Mouse (Mus musculus): ENCODE results near the gene Ppp3ca. TPM values are rescaled to one million over a fixed set of nuclear protein-coding genes. Genes with fewer than 3 reads are reported as not detected.
"Not testable (repeated sequence)": the region's sequence is repeated elsewhere in the genome, so short reads cannot be mapped to it uniquely, and the experiment has no call there.

Gene Ppp3ca
- total RNA-seq, 2 experiments from 2014 or later = 60.1 to 76.0 TPM

- ATAC-seq (replicated peaks; ENCODE audit: poor library complexity) = no peak
These were observed 16.5 kb downstream of the Ppp3ca start for GRCm38 (mm10) chr3:136686429-136686828.

- ATAC-seq (replicated peaks; ENCODE audit: poor library complexity) = no peak
These were observed 18.2 kb downstream of the Ppp3ca start for GRCm38 (mm10) chr3:136688101-136688586.

- 0 out of 2 replicates have a peak, but pooled peaks have one; percentile 21 for ATAC-seq (replicated peaks; ENCODE audit: poor library complexity)
These were observed 20.0 kb downstream of the Ppp3ca start for GRCm38 (mm10) chr3:136689793-136690543.

GRCm38 (mm10) chr3:136691984-136692383 is 22.1 kb downstream of the Ppp3ca start:
- ATAC-seq (replicated peaks; ENCODE audit: poor library complexity) = peak; percentile 73

GRCm38 (mm10) chr3:136693547-136693946 is 23.6 kb downstream of the Ppp3ca start:
- ATAC-seq (replicated peaks; ENCODE audit: poor library complexity) = no peak

GRCm38 (mm10) chr3:136697626-136698191 is 27.8 kb downstream of the Ppp3ca start:
- peak; percentile 79 for ATAC-seq (replicated peaks; ENCODE audit: poor library complexity)

GRCm38 (mm10) chr3:136699711-136700110 is 29.8 kb downstream of the Ppp3ca start:
- not testable (repeated sequence) for ATAC-seq (replicated peaks; ENCODE audit: poor library complexity)

GRCm38 (mm10) chr3:136700447-136701009 is 30.6 kb downstream of the Ppp3ca start:
- peak; percentile 35 for ATAC-seq (replicated peaks; ENCODE audit: poor library complexity)

GRCm38 (mm10) chr3:136702861-136703260 is 32.9 kb downstream of the Ppp3ca start:
- ATAC-seq (replicated peaks; ENCODE audit: poor library complexity) = peak; percentile 41; the same call in 1 of the 2 replicates

GRCm38 (mm10) chr3:136704515-136705247 is 34.8 kb downstream of the Ppp3ca start:
- no peak for ATAC-seq (replicated peaks; ENCODE audit: poor library complexity)

GRCm38 (mm10) chr3:136706048-136706447 is 36.1 kb downstream of the Ppp3ca start:
- ATAC-seq (replicated peaks; ENCODE audit: poor library complexity) = no peak

- ATAC-seq (replicated peaks; ENCODE audit: poor library complexity) = no peak
These were observed 36.8 kb downstream of the Ppp3ca start for GRCm38 (mm10) chr3:136706771-136707170.

- no peak for ATAC-seq (replicated peaks; ENCODE audit: poor library complexity)
These were observed 37.5 kb downstream of the Ppp3ca start for GRCm38 (mm10) chr3:136707222-136708019.

- peak; percentile 69 for ATAC-seq (replicated peaks; ENCODE audit: poor library complexity)
These were observed 38.3 kb downstream of the Ppp3ca start for GRCm38 (mm10) chr3:136708230-136708629.

- ATAC-seq (replicated peaks; ENCODE audit: poor library complexity) = no peak
These were observed 40.5 kb downstream of the Ppp3ca start for GRCm38 (mm10) chr3:136710310-136710906.

- ATAC-seq (replicated peaks; ENCODE audit: poor library complexity) = no peak
These were observed 44.5 kb downstream of the Ppp3ca start for GRCm38 (mm10) chr3:136714307-136715039.

- peak; percentile 39; the same call in 1 of the 2 replicates for ATAC-seq (replicated peaks; ENCODE audit: poor library complexity)
These were observed 46.3 kb downstream of the Ppp3ca start for GRCm38 (mm10) chr3:136716247-136716646.

GRCm38 (mm10) chr3:136718412-136718811 is 48.5 kb downstream of the Ppp3ca start:
- peak; percentile 52 for ATAC-seq (replicated peaks; ENCODE audit: poor library complexity)

- ATAC-seq (replicated peaks; ENCODE audit: poor library complexity) = no peak
These were observed 51.3 kb downstream of the Ppp3ca start for GRCm38 (mm10) chr3:136721241-136721640.

All from megakaryocyte progenitor cell, adult 5-6 weeks (primary cell).